Mouse (Mus musculus) layer of hippocampus, postnatal 25 days (tissue): ENCODE data around the gene Cacna1s. TPM values are rescaled to one million over a fixed set of nuclear protein-coding genes. Genes with fewer than 3 reads are reported as not detected.
A peak's percentile ranks its signal among the peaks of the same experiment; 100 is the strongest.

ENCODE experiments used
- DNase-seq, 2 experiments: peaks; one replicate each; pipeline ENCODE4 v3.0.0; 2022; ENCODE audit warnings: mixed read lengths in 2 of 2, low spot score in 1 of 2; ENCODE audit errors: extremely low spot score in 1 of 2
- total RNA-seq, 2 experiments: library from RNA; stranded (reverse); gene quantifications; 2 replicates each; pipeline ENCODE4 v1.2.3; 2021

Gene Cacna1s
- total RNA-seq: under 1 TPM; 0.44 to 0.45 TPM

DNA sequence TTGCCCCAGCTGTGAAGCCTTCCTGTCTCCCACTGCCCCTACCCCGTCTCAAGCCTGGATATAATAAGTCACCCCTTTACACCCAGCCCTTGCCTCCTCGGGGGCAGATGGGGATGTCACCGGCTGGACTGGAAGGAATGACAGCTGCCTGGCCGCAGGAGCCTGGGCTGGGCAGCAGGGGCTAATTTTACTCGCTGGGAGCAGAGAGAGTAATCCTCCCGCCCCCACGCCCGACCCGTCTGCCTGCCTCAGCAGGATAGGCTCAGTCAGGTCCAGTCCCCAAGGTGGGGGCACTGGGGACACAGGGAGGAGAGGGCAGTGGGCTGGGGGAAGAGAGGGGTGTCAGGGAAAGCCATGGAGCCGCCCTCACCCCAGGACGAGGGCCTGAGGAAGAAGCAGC, at the start of gene Cacna1s:
TSS of gene Cacna1s (plus strand) at position 204 of the 400 bp plus-strand sequence.
- DNase-seq: no peak

DNA sequence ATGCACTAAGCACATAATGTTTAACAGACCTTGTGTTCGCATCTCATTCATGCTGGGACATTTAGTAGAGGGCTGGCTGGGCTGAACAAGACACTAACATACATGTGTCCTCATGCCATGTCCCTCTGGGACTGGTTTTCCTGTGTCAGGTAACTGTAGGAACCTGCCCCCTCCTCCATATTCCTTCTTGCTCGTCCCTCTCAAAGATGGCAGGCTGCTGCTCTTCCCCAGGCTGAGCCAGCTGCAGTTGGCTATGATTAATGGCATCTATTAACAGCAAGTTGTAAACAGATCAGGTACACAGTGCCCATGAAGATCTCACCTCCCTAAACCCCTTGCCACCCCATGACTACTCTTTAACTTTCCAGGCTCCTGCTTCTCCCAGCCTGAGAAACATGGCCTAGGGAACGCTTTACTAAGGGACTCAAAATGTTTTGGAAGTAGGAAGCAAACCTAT, 46.2 kb upstream of the Cacna1s start, which contains the start of gene Igfn1:
TSS of gene Igfn1 (minus strand) at position 51 of the 457 bp plus-strand sequence.
- no peak for DNase-seq

DNA sequence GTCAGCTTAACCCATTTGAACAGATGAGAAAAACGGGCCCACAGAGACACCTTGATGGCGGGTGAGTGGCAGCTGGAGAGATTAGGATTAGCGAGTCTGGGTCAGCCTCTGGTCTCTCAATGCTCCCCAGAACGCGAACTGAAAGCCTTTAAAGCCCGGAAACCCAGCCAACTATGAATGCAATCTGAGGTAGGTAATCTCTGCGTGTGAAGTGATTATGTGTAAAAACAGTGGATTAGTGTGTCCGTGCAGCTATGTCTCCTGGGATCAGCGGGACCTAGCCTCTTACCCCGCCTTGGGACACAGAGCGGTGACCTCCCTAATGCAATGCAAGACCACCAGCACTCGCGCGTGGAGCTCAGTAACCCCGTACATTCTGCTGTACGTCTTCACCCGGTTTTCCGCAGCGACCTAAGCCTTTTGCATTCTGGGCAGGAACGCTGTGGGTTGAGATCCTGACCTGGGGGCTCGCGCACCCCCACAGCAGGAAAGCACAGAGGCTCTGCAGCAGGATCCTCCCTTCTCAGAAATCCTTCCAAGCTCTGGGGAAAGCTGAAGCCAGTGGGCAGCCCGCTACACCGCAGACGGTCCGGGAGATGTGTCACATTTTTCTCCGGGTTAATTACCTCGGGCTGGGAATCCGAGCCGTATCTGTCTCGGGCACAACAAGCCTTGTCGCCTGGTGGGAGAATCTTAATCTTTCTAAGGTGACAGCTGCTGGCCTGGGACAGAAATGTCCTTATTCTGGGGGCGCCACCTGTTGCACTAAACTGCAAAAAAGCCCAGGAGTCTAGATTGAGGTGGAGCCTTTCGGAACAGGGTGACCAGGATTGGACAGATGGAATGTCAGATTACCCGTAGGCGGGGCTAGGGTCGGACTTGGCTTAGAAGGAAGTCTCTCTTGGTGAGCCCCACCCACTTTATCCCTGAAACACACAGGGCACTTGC, 45.1 kb upstream of the Cacna1s start, which contains the start of gene Tmem9:
TSS of gene Tmem9 (plus strand) at position 940 of the 948 bp plus-strand sequence.
- DNase-seq: peak in 1 of 2 experiments; percentile 40

DNA sequence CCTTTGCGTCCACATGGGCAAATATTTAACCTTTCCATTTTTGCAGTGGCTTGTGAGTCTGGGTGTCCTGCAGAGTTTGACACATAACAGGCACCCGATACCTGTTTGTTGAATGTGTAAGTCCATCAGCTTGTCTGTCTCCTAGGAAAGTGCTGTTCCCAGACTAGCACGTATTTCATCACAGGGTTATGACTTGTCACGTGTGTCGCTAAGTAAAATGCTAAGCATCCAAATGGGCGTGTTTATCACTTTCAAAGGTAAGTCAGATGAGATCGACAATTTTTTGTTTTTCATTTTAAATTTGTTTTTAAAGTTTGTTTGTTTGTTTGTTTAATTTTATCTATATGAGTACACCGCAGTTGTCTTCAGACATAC, 44.4 kb upstream of the Cacna1s start:
- no peak for DNase-seq

DNA sequence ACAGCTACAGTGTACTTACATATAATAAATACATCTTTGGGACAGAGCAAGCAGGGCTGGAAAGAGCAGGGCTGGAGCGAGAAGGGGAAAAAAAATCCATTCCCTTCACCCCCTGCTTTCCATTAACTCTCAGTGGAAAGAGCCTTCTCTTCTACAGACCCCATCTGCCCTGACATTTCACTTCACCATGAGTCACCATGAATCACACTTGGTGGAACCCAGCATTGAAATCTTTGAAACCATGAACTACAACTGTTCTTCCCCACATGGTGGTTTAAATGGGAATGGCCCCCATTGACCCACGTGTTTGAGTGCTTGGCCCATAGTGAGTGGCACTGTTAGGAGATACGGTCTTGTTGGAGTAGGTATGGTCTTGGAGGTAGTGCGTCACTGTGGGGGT, 42.3 kb upstream of the Cacna1s start:
- DNase-seq: no peak

DNA sequence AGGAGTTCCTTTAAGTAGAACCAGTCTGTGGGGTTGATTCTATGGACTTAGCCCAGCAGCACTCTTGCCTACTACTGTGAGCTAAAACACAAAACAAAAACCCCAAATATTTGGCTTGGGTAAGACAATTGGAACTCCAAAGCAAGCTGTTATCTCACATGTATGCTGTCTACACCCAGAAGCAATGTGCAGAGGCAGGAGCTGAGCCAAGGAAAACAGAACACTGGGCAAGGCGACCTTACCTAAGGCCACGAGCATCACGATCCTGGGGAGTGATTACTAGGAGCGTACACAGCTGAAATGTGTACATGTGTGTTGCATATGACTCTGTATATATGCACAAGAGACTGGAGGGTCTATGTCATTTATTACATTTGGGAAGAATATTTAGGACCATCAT, 39.0 kb upstream of the Cacna1s start:
- DNase-seq: no peak

DNA sequence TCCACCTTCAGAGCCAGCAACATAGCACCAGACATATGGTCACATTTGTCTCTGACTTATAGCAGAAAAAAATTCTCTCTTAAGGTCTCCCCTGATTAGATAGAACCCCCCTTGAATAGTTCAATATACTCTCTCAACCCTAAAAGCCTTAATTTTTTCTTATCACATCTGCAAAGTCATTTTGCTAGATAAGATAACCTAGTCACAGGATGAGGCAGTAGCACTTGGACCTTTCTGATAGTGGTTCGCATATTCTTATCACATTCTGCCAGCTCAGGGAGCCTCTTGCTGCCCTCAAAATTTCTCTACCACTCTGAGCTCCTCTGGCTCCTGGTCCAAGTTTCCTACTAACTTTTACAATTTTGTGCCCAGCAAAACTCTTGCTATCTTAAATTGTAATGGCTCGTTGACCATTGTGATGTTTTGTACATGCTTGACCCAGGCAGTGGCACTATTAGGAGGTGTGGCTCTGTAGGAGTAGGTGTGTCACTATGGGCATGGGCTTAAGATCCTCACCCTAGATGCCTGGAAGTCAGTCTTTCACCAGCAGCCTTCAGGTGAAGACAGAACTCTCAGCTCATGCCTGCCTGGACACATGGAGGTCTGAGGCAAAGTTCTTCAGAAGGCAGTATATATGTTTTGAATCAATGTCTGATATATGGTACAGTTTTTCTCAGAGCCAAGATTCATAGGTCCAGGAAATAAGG, 37.6 kb upstream of the Cacna1s start:
- DNase-seq: no peak

DNA sequence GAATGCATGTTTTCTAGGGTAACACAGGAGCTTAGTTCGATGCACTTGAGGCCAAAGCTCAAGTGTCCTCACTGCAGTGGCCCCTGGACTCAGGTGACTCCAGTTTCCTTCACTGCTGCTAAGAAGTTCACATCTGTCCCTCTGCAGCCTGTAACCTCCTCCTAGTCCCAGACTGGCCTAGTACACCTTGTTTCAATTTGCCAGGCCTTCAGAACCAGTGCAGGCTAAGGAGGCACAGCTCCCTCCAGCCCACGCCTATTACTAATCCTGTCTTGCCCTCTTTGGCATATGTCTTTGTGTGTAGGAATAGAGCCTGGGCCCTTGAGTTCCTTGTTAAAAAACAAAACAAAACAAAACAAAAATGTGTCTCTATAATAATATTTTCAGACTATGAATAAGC, 35.2 kb upstream of the Cacna1s start:
- no peak for DNase-seq

DNA sequence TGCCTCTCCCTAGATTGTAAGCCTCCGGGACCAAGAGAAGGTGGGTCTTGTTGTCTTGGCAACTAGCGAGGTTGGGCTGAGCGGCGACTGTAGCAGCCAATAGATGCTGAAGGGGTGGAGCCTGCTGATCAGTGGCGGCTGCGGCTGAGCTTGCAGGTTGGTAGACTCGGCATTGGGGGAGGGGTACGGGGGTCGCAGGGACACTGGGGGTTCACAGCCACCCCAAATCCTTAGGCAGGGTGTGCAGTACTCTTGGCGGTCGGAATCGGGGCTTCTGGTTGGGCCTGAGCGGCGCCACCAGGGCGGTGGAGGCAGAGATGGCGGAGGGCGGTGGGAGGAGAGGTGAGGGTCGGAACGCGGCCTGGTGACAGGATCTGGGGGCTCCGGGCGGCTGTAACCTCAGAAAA, 34.6 kb upstream of the Cacna1s start:
- DNase-seq: peak; percentile 69 to 81

DNA sequence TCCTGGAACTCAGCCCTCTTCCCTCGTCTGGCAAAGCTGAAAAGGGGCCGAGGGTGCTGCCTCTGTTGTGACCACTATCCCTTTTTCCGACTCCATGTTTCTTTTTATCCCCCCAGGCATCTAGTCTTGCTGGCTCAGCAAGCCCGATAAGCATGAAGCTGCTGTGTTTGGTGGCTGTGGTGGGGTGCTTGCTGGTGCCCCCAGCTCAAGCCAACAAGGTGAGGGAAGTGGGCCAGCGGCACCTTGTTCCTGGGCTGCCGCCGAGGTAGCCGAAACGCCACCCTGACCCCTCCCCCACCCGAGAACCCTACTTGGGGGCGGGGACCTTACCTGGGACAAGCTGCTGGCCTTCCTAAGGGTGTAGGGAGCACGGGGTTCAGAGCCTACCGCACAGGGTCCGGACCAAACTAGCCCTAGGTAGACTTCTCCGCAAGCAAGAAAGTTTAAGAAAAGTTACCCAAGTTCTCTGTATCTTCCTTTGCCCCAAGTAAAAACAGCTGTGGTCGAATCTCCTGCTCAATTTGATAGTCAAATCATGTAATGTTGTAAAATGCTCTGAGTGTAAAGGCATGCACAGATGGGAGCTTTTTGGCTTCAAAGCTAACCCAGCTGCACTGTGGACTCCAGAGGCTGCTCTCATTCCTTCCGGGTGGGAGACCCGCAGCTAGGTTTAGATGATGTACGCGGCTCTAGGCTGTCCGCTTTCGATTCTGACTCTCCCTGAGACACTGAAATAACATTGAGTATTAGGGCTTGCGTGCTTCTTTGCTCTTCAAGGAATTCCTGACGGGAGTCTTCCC, 34.0 kb upstream of the Cacna1s start:
- DNase-seq: peak in 1 of 2 experiments; percentile 14

DNA sequence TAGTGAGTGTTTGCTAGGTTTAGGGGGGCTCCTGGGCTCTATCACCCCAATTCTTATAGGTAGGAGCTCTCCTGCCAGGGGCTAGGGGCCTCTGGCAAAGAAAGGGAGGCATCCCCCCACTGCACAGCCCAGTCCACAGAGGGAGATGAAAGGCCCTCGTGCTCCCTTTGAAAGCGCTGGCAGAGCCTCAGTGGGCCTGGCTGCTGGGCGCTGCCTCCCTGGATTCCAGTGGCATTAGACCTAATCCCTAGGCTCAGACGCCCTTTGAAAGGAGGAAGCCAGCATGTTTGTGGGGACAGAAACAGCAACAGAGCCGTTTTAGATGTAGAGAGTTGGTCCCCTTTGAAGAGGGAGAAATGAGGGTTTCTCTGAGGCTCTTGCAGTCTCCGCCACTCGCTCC, 22.3 kb upstream of the Cacna1s start:
- no peak for DNase-seq

DNA sequence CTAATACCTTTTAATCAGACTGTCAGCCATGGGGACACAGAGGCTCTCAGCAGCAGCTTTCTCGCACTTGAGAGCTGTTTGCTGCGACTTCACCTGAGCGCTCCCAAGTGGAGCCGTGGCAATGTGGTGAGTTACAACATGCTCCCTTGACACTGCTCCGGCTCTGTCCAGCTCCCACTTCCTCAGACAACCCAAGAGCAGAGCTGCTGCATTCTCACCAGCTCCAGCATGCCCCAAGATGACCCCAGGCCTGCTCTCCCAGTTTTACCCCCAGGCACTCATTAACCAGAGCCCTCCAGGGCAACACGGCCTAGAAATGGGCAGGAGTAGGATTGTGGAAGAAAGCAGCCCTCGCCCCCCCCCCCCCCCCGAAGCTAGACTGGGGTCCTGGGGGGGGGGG, 20.9 kb upstream of the Cacna1s start:
- no peak for DNase-seq

DNA sequence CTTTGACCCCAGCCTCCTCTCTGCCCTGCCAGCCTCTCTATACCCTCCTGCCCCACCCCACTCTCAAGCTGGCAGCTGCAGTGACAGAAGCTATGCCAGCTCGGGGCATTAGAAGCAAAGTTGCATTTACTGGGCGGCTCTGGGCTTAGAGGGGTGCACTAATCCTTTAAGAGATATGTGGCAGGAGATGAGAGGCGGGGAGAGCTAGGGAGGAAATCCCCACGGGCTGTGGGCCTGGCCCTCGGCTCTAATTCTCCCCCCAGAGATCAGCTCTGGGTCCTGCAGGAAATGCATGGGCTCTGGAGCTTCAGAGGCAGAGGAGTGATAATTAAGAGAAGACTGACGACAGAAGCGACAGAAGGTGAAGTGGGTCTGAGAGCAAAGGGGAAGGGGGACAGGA, 19.6 kb upstream of the Cacna1s start:
- no peak for DNase-seq

DNA sequence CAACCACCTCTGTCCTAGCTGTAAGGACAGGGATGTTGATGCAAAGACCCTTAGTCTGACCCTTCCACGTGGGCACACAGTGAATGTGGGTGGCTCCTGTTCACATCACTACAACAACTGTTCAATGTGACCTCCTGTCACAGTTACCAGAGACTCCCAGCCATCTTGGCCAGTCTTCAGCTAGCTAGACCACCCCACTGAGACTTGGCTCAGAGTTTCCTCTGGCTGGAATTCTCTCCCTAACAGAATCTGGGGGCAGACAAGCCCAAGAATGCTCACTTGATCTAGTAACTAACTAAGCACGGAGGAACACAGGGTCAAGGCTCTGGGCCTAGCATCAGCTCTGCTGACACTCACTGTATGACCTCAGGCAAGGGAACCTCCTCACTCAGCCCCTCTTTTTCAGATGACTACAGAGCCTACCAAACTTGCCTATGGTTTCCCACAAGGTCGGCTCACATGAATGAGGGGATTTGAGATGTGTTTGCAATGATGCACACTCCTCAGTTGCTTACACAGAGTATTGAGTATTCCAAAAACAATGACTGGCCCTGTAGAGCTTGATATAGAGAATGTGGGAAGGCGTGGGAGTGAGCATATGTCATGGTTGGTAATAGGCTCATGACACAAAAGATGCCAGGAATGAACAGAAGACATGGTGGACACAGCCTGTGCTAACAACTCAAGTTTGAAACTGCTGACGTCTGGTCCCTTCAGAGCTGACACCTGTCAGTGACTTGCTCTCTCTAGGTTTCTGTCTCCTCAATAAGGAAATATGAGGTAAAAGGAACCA, 13.6 kb upstream of the Cacna1s start:
- no peak for DNase-seq

DNA sequence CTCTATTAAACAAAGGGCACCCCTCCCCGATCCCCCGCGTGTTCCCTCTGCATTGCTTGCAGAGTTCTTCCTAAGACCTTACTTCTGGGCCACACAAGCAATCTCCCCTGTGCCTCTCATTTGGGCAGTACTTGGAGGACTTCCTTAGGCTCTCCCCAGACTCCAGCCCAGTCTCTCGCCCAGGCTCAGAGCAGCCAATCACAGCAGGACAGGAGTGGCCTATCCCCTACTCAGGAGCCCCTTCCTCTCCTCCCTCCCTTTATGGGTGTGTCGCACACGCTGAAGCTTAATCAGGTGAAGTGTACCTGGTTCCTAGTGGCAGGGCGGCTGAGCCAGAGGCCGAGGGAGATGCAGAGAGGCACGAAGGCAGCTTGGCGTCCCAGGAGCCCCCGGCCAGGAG, 12.1 kb upstream of the Cacna1s start:
- no peak for DNase-seq

DNA sequence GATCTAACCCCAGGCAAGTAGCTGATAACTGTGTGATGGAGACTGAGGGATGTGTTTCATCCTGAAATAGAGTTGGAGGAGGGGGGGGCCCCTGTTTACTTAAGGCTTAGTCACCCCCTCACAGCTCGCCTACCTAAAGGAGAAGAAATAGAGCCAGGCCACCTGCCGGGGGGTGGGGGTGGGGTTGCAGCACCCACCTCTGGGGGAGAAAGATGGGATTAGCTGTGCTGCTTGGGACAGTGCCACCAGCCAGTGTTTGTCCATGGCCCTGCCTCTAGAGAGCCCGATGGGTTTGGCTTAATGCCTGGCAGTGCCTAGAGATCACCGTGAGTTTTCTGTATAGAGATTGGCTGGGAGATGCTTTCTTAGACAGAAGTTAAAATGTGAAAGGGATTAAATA, 11.7 kb upstream of the Cacna1s start:
- DNase-seq: no peak

DNA sequence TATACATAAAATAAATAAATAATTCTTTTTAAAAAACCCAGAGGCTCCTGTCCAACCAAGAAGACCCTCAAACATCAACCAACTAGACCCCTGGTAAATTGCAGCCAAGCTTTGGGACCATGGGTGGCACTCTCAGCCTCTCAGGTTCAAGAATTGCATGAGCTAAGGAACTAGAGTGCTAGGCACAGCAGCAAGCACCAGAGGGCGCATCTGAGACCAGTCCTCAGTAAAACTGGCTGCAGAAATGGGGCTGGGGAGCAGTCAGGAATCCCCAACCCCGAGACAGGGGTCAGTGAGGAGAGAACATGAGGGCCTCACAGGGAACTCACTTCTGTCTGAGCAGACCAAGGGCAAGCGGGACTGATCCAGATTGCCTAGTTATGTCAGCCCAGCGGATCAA, 6.8 kb upstream of the Cacna1s start:
- peak; percentile 53 to 83 for DNase-seq

DNA sequence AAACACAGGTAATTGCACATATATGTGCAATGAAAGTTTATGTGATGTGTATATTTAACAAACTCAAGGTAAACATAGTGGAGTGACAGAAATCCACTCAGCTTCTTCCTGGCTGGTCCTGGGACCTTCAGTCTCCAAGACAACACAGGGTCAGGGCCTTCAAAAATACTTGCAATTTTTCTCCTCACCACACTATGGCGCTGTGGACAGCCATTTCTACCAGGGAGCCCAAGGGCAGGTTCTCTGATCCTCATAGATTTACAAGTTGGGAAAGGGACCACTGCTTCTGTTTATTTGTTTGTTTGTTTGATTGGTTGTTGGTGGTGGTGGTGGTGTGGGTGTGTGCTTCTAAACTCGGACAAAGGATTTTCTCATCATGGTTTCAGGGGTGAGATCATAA, 5.1 kb upstream of the Cacna1s start:
- DNase-seq: peak in 1 of 2 experiments; percentile 33

DNA sequence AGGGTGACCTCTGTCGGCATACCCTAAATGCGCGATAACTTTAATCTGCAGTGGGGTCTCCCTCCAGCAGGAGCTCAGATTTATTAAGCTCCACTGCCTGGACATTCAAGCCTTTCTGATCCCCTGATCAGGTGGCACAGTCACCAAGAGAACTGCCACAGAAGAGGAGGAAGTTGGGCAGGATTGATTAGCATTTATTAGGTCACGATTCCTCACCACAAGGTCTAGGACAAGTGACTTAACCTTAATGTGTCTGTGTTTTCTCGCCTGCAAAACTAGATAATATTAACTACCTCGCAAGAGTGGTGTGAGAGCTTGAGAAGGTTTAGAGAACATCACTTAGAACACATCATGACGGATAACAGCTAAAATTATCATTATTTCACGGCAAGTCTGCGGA, 4.7 kb upstream of the Cacna1s start:
- no peak for DNase-seq
